Mouse (Mus musculus): Measurements from ENCODE around the gene Tmie. TPM values are rescaled to one million over a fixed set of nuclear protein-coding genes. Genes with fewer than 3 reads are reported as not detected.
"Not testable (repeated sequence)": the region's sequence is repeated elsewhere in the genome, so short reads cannot be mapped to it uniquely, and the experiment has no call there.

The Tmie gene
- polyA plus RNA-seq, 1 experiment from 2014 or later, result 1.8 TPM

- no peak overlapping the region for H3K4me3 ChIP-seq (replicated peaks)
- 60% methylated on average over 7 of the region's 7 CpGs for WGBS
Measured at GRCm38 (mm10) chr9:110825832-110826231, 54.1 kb downstream of the Tmie start.

GRCm38 (mm10) chr9:110825426-110825825, 54.5 kb downstream of the Tmie start:
- Histone ChIP-seq H3K36me3 (no peaks in the 10 kb centered on the region), H3K4me3 (replicated peaks) (no peak overlapping the region), H3K27ac (no peak overlapping the region), H3K9me3 (no peaks in the 10 kb centered on the region), H3K4me2 (no peak overlapping the region), H3K27me3 (replicated peaks) (no peaks in the 10 kb centered on the region), H3K9ac (no peak overlapping the region), H3K4me1 (no peaks in the 10 kb centered on the region)
- ATAC-seq (ENCODE audit: insufficient read depth, low FRiP score, low read depth), result no peak
- WGBS, result 71% methylated on average over 4 of the region's 4 CpGs

More at GRCm38 (mm10) chr9:110825832-110826231, 54.1 kb downstream of the Tmie start:
- Histone ChIP-seq H3K27ac (no peak overlapping the region), H3K36me3 (no peaks in the 10 kb centered on the region), H3K9me3 (no peaks in the 10 kb centered on the region), H3K9ac (no peak overlapping the region), H3K4me1 (no peaks in the 10 kb centered on the region), H3K4me2 (no peak overlapping the region), H3K27me3 (replicated peaks) (no peaks in the 10 kb centered on the region)
- ATAC-seq (ENCODE audit: insufficient read depth, low FRiP score, low read depth), result no peak

DNA sequence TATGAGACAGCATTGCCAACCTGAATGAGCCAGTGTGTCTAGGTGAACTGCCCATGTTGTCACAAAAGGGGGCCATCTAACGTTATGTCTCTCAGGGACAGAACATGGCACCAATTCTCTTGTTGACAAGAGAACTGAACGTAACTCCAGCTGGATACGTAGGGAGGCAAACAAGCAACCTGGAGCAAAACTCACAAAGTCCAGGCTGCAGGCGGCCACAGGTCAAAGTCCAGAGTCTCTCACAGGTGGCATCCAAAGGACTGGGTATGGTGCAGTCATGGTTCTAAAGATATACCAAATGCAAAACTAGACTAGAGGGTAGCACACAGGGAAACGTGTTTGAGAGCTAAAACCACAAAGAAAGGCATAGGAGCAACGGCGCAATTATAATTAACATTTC, 58.5 kb downstream of the Tmie start:
- ATAC-seq (ENCODE audit: insufficient read depth, low FRiP score, low read depth), result no peak
- H3K4me3 ChIP-seq (replicated peaks), result no peak overlapping the region
- H3K36me3 ChIP-seq, result no peaks in the 10 kb centered on the region
- H3K27me3 ChIP-seq (replicated peaks), result no peaks in the 10 kb centered on the region
- WGBS, result 75% methylated on average over 7 of the region's 7 CpGs
- no peak overlapping the region for H3K9ac ChIP-seq
- no peak overlapping the region for H3K27ac ChIP-seq
- no peak overlapping the region for H3K4me2 ChIP-seq
- no peaks in the 10 kb centered on the region for H3K9me3 ChIP-seq
- H3K4me1 ChIP-seq, result no peaks in the 10 kb centered on the region

GRCm38 (mm10) chr9:110820546-110820945, 59.4 kb downstream of the Tmie start:
- ATAC-seq (ENCODE audit: insufficient read depth, low FRiP score, low read depth); H3K4me2 ChIP-seq; H3K27me3 ChIP-seq (replicated peaks); H3K36me3 ChIP-seq; H3K27ac ChIP-seq; H3K4me3 ChIP-seq (replicated peaks); H3K9me3 ChIP-seq; H3K9ac ChIP-seq; H3K4me1 ChIP-seq: not testable (repeated sequence)

Small RNA genes lying within 50 kb of the gene (microRNA-seq; reads per million reads assigned to microRNA genes)
- gene Gm24269, result not detected

Other genes starting within 250 kb of the Tmie start
- 6.2 and 6.9 TPM in 2 replicates for gene Nbeal2, start 226.0 kb downstream of the Tmie start, polyA plus RNA-seq (2015; fragmentation: Nextera tagmentation; extraction: Ambion mirVana)
- 146 and 160 TPM in 2 replicates for gene Ccdc12, start 223.6 kb downstream of the Tmie start, polyA plus RNA-seq (2015; fragmentation: Nextera tagmentation; extraction: Ambion mirVana)
- gene Myl3, start 138.3 kb downstream of the Tmie start, polyA plus RNA-seq (2015; fragmentation: Nextera tagmentation; extraction: Ambion mirVana), result 2.6 and 2.7 TPM in 2 replicates
- gene Pth1r, start 133.0 kb downstream of the Tmie start, polyA plus RNA-seq (2015; fragmentation: Nextera tagmentation; extraction: Ambion mirVana), result 23.9 and 24.3 TPM in 2 replicates
- not detected in 2 replicates for gene Prss42, start 81.9 kb downstream of the Tmie start, polyA plus RNA-seq (2015; fragmentation: Nextera tagmentation; extraction: Ambion mirVana)
- not detected in 2 replicates for gene Prss44, start 66.1 kb downstream of the Tmie start, polyA plus RNA-seq (2015; fragmentation: Nextera tagmentation; extraction: Ambion mirVana)
- not detected in 2 replicates for gene Prss43, start 53.4 kb downstream of the Tmie start, polyA plus RNA-seq (2015; fragmentation: Nextera tagmentation; extraction: Ambion mirVana)
- gene Prss45, start 45.5 kb downstream of the Tmie start, polyA plus RNA-seq (2015; fragmentation: Nextera tagmentation; extraction: Ambion mirVana), result not detected in 2 replicates
- not detected in 2 replicates for gene Prss46, start 35.6 kb downstream of the Tmie start, polyA plus RNA-seq (2015; fragmentation: Nextera tagmentation; extraction: Ambion mirVana)
- gene Prss50, start 22.1 kb downstream of the Tmie start, polyA plus RNA-seq (2015; fragmentation: Nextera tagmentation; extraction: Ambion mirVana), result 0.98 and 1.5 TPM in 2 replicates
- gene Als2cl, start 243 bp downstream of the Tmie start, polyA plus RNA-seq (2015; fragmentation: Nextera tagmentation; extraction: Ambion mirVana), result 6.0 and 7.2 TPM in 2 replicates
- not detected in 2 replicates for gene Fam240a, start 36.7 kb upstream of the Tmie start, polyA plus RNA-seq (2015; fragmentation: Nextera tagmentation; extraction: Ambion mirVana)
- gene Tdgf1, start 66.0 kb upstream of the Tmie start, polyA plus RNA-seq (2015; fragmentation: Nextera tagmentation; extraction: Ambion mirVana), result not detected in 2 replicates
- 0.18 TPM in 1 of 2 replicates, not detected in the other for gene Lrrc2, start 71.4 kb upstream of the Tmie start, polyA plus RNA-seq (2015; fragmentation: Nextera tagmentation; extraction: Ambion mirVana)
- gene Rtp3, start 110.5 kb upstream of the Tmie start, polyA plus RNA-seq (2015; fragmentation: Nextera tagmentation; extraction: Ambion mirVana), result 0.45 and 1.1 TPM in 2 replicates
- 22.6 and 32.0 TPM in 2 replicates for gene Ltf, start 139.2 kb upstream of the Tmie start, polyA plus RNA-seq (2015; fragmentation: Nextera tagmentation; extraction: Ambion mirVana)
- 2.5 TPM in 2 replicates for gene Ccrl2, start 177.4 kb upstream of the Tmie start, polyA plus RNA-seq (2015; fragmentation: Nextera tagmentation; extraction: Ambion mirVana)
- gene Lrrfip2, start 237.5 kb upstream of the Tmie start, polyA plus RNA-seq (2015; fragmentation: Nextera tagmentation; extraction: Ambion mirVana), result 37.3 and 38.7 TPM in 2 replicates